Mouse (Mus musculus) monocyte, adult 2 months (primary cell): ENCODE data around the gene Tmem263.

Experiments used
- DNase-seq, 2 experiments: peaks; one replicate each; pipeline ENCODE4 v3.0.0; 2022; ENCODE audit warnings: low spot score in 2 of 2, low read depth in 1 of 2

Gene Tmem263

GRCm38 (mm10) chr10:85102247-85103084 is at the start of gene Tmem263, which contains the start of gene Fhl4:
Tmem263 (plus strand) TSS chr10:85102627.
Fhl4 (minus strand) TSS chr10:85102495.
- DNase-seq, result peak; percentile 10 to 16

- no peak for DNase-seq
These were observed 47.6 kb upstream of the Tmem263 start for GRCm38 (mm10) chr10:85054876-85055275.

- DNase-seq, result no peak
These were observed 30.7 kb upstream of the Tmem263 start for GRCm38 (mm10) chr10:85071605-85072152.

GRCm38 (mm10) chr10:85101841-85102240 is 586 bp upstream of the Tmem263 start:
- DNase-seq, result no peak

- DNase-seq, result no peak
These were observed 858 bp downstream of the Tmem263 start for GRCm38 (mm10) chr10:85103085-85103885.

GRCm38 (mm10) chr10:85114409-85114808 is 12.0 kb downstream of the Tmem263 start:
- no peak for DNase-seq

- no peak for DNase-seq
These were observed 22.8 kb downstream of the Tmem263 start for GRCm38 (mm10) chr10:85125184-85125583.

- DNase-seq, result peak; percentile 7 to 26
These were observed 25.2 kb downstream of the Tmem263 start, which contains the start of gene Mterf2 for GRCm38 (mm10) chr10:85127395-85128287. Mterf2 (minus strand) TSS chr10:85128027.

GRCm38 (mm10) chr10:85128453-85128852 is 26.0 kb downstream of the Tmem263 start:
- DNase-seq, result peak in 1 of 2 experiments; percentile 50

GRCm38 (mm10) chr10:85136573-85136972 is 34.1 kb downstream of the Tmem263 start:
- no peak for DNase-seq

GRCm38 (mm10) chr10:85141465-85141864 is 39.0 kb downstream of the Tmem263 start:
- DNase-seq, result no peak

- no peak for DNase-seq
These were observed 43.9 kb downstream of the Tmem263 start for GRCm38 (mm10) chr10:85146282-85146681.

- no peak for DNase-seq
These were observed 46.8 kb downstream of the Tmem263 start for GRCm38 (mm10) chr10:85149226-85149625.

- peak in 1 of 2 experiments; percentile 29 for DNase-seq
These were observed 51.8 kb downstream of the Tmem263 start for GRCm38 (mm10) chr10:85154195-85154594.

GRCm38 (mm10) chr10:85157451-85157850 is 55.0 kb downstream of the Tmem263 start:
- DNase-seq, result no peak

GRCm38 (mm10) chr10:85159989-85160619 is 57.7 kb downstream of the Tmem263 start:
- DNase-seq, result no peak

GRCm38 (mm10) chr10:85161745-85162351 is 59.4 kb downstream of the Tmem263 start:
- DNase-seq, result no peak

GRCm38 (mm10) chr10:85164791-85165190 is 62.4 kb downstream of the Tmem263 start:
- DNase-seq, result no peak

GRCm38 (mm10) chr10:85165306-85165705 is 62.9 kb downstream of the Tmem263 start:
- no peak for DNase-seq
